Mouse (Mus musculus) layer of hippocampus, postnatal 25 days (tissue): Measurements from ENCODE around the gene Med16. TPM values are rescaled to one million over a fixed set of nuclear protein-coding genes. Genes with fewer than 3 reads are reported as not detected.

Source experiments
- DNase-seq, 2 experiments: peaks; one replicate each; pipeline ENCODE4 v3.0.0; 2022; ENCODE audit warnings: mixed read lengths in 2 of 2, low spot score in 1 of 2; ENCODE audit errors: extremely low spot score in 1 of 2
- total RNA-seq, 2 experiments: library from RNA; stranded (reverse); gene quantifications; 2 replicates each; pipeline ENCODE4 v1.2.3; 2021

The Med16 gene
- total RNA-seq, 2 experiments from 2014 or later = 55.5 to 56.2 TPM

- no peak for DNase-seq
Measured at GRCm38 (mm10) chr10:79933861-79934260, 25.1 kb upstream of the Med16 start.

- no peak for DNase-seq
Measured at GRCm38 (mm10) chr10:79933145-79933679, 24.5 kb upstream of the Med16 start.

- no peak for DNase-seq
Measured at GRCm38 (mm10) chr10:79932736-79933135, 24.0 kb upstream of the Med16 start.

GRCm38 (mm10) chr10:79931797-79932196, 23.1 kb upstream of the Med16 start:
- no peak for DNase-seq

- DNase-seq = no peak
Measured at GRCm38 (mm10) chr10:79930826-79931186, 22.1 kb upstream of the Med16 start.

GRCm38 (mm10) chr10:79929967-79930825, 21.5 kb upstream of the Med16 start:
- no peak for DNase-seq

- no peak for DNase-seq
Measured at GRCm38 (mm10) chr10:79928907-79929701, 20.4 kb upstream of the Med16 start.

- DNase-seq = no peak
Measured at GRCm38 (mm10) chr10:79928030-79928694, 19.4 kb upstream of the Med16 start.

- DNase-seq = peak; percentile 52
Measured at GRCm38 (mm10) chr10:79927324-79928029, 18.8 kb upstream of the Med16 start.

GRCm38 (mm10) chr10:79926491-79927323, 18.0 kb upstream of the Med16 start, which contains the start of gene Arid3a:
Arid3a (plus strand) TSS chr10:79927043.
- peak; percentile 78 to 86 for DNase-seq

GRCm38 (mm10) chr10:79925785-79926490, 17.2 kb upstream of the Med16 start:
- no peak for DNase-seq

GRCm38 (mm10) chr10:79924998-79925784, 16.5 kb upstream of the Med16 start:
- DNase-seq = peak; percentile 97 to 99

GRCm38 (mm10) chr10:79921572-79921971, 12.8 kb upstream of the Med16 start:
- no peak for DNase-seq

GRCm38 (mm10) chr10:79920958-79921535, 12.3 kb upstream of the Med16 start, which contains the start of gene R3hdm4:
R3hdm4 (minus strand) TSS chr10:79921208.
- DNase-seq = no peak

GRCm38 (mm10) chr10:79920056-79920890, 11.6 kb upstream of the Med16 start:
- no peak for DNase-seq

GRCm38 (mm10) chr10:79919251-79919849, 10.6 kb upstream of the Med16 start:
- no peak for DNase-seq
